9 mouse cellular contexts compared by ENCODE assay signal in genomic region chr4:135853987-135854546, GRCm38 (mm10). TPM values are rescaled to one million over a fixed set of nuclear protein-coding genes. Genes with fewer than 3 reads are reported as not detected.
DNase-seq lines count a peak whose midpoint lies in the region; ATAC-seq and TF ChIP-seq lines count a peak whose summit lies in the region.
"Had no signal": no experiment of that assay in that cellular context is flagged by ENCODE, and none has a peak within 500 bp of the region (broad histone marks: within the 10 kb centered on the region; RNA-seq: fewer than 3 reads in every experiment).

No protein-coding gene starts in this region.

- no peak for TF ChIP-seq CTCF in stomach, postnatal 0 days (IDR thresholded peaks at IDR 0.05; ENCODE audit: low read depth)

- TF ChIP-seq EP300 in stomach, postnatal 0 days (optimal IDR thresholded peaks at IDR 0.05), result no peak

- DNase-seq in heart, adult 9 months (ENCODE audit: low spot score in 2 of 2), result no peak
- DNase-seq in stomach, postnatal 0 days (ENCODE audit: low spot score), result no peak
- peak; percentile 28 for DNase-seq in limb, embryonic 10.5 days (ENCODE audit: low spot score)
- DNase-seq in testis, postnatal 10 days (ENCODE audit: low spot score), result peak; percentile 32
- no peak for DNase-seq in ovary, adult 18-20 months (ENCODE audit: low spot score)
- DNase-seq: lung, postnatal 14 days had no signal

- H3K36me3 ChIP-seq in heart, embryonic 14.5 days (ENCODE audit: control insufficient read depth, insufficient read depth, low read length), result 0 out of 2 replicates have a peak, but pooled peaks cover 5% of the 10 kb centered on the region
- H3K36me3 ChIP-seq in stomach, embryonic 16.5 days (ENCODE audit: control insufficient read depth, insufficient read depth, low read length), result no peaks in the 10 kb centered on the region
- H3K36me3 ChIP-seq in stomach, postnatal 0 days (ENCODE audit: control insufficient read depth, insufficient read depth, low read length), result no peaks in the 10 kb centered on the region
- H3K36me3 ChIP-seq in limb, embryonic 10.5 days, result peaks cover 7% of the 10 kb centered on the region

- no peak for ATAC-seq in heart, embryonic 14.5 days (ENCODE audit: insufficient number of reproducible peaks, insufficient read depth, low FRiP score, low read depth)
- ATAC-seq in stomach, embryonic 16.5 days (ENCODE audit: insufficient read depth, low FRiP score), result no peak
- ATAC-seq in stomach, postnatal 0 days (ENCODE audit: low FRiP score, low TSS enrichment), result no peak
- no peak for ATAC-seq in monocyte, adult 5-6 weeks (replicated peaks; ENCODE audit: insufficient number of reproducible peaks, low FRiP score, low TSS enrichment, poor library complexity, severe bottlenecking)

- H3K4me1 ChIP-seq in heart, embryonic 14.5 days (ENCODE audit: control insufficient read depth in 2 of 2, insufficient read depth in 2 of 2, low read length in 2 of 2), result peaks cover 3 to 24% of the 10 kb centered on the region in 2 experiments; a peak in 3 of 4 replicates
- peaks cover 16% of the 10 kb centered on the region; the same call in 1 of the 2 replicates for H3K4me1 ChIP-seq in stomach, embryonic 16.5 days (ENCODE audit: control insufficient read depth, insufficient read depth, low read length)
- H3K4me1 ChIP-seq in stomach, postnatal 0 days (replicated peaks; ENCODE audit: control insufficient read depth, insufficient read depth), result no peaks in the 10 kb centered on the region; the same call in 1 of the 2 replicates
- H3K4me1 ChIP-seq in limb, embryonic 10.5 days, result peaks cover 25% of the 10 kb centered on the region

- no peaks in the 10 kb centered on the region for H3K9me3 ChIP-seq in heart, embryonic 14.5 days (ENCODE audit: control insufficient read depth, low read length)
- H3K9me3 ChIP-seq in stomach, embryonic 16.5 days (replicated peaks; ENCODE audit: control insufficient read depth, low read length), result no peaks in the 10 kb centered on the region
- H3K9me3 ChIP-seq in stomach, postnatal 0 days (ENCODE audit: control insufficient read depth, low read length), result no peaks in the 10 kb centered on the region
- H3K9me3 ChIP-seq in limb, embryonic 10.5 days (replicated peaks), result no peaks in the 10 kb centered on the region

- H3K27ac ChIP-seq in heart, embryonic 14.5 days (replicated peaks in 1 of 2; ENCODE audit: control insufficient read depth in 1 of 2, insufficient read depth in 1 of 2, low read depth in 2 of 2, low read length in 2 of 2), result no peak overlapping the region
- H3K27ac ChIP-seq in stomach, embryonic 16.5 days (ENCODE audit: low read length), result peak overlapping the region; percentile 21; the same call in 1 of the 2 replicates
- no peak overlapping the region for H3K27ac ChIP-seq in stomach, postnatal 0 days (replicated peaks)
- peak overlapping the region; percentile 100 for H3K27ac ChIP-seq in limb, embryonic 10.5 days

- H3K27me3 ChIP-seq in heart, embryonic 14.5 days (ENCODE audit: control insufficient read depth, insufficient read depth, low read length), result no peaks in the 10 kb centered on the region
- no peaks in the 10 kb centered on the region for H3K27me3 ChIP-seq in stomach, embryonic 16.5 days (ENCODE audit: control insufficient read depth, insufficient read depth, low read length)
- H3K27me3 ChIP-seq in stomach, postnatal 0 days (ENCODE audit: control insufficient read depth, insufficient read depth, low read length), result no peaks in the 10 kb centered on the region
- no peaks in the 10 kb centered on the region for H3K27me3 ChIP-seq in limb, embryonic 10.5 days (ENCODE audit: low read depth, poor library complexity, severe bottlenecking)

- H3K4me2 ChIP-seq in heart, embryonic 14.5 days (ENCODE audit: low read length), result no peak overlapping the region
- no peak overlapping the region for H3K4me2 ChIP-seq in stomach, embryonic 16.5 days (ENCODE audit: low read depth, low read length)
- no peak overlapping the region for H3K4me2 ChIP-seq in stomach, postnatal 0 days (replicated peaks; ENCODE audit: low read depth)

- H3K9ac ChIP-seq in heart, embryonic 14.5 days (ENCODE audit: low read length), result peak overlapping the region; percentile 96; the same call in 1 of the 2 replicates
- H3K9ac ChIP-seq in stomach, embryonic 16.5 days (ENCODE audit: low read length), result no peak overlapping the region
- H3K9ac ChIP-seq in stomach, postnatal 0 days (ENCODE audit: low read length), result no peak overlapping the region

- WGBS in heart, embryonic 14.5 days, result 90% methylated on average over 14 of the region's 14 CpGs
- WGBS in stomach, embryonic 16.5 days, result 89% methylated on average over 14 of the region's 14 CpGs
- WGBS in stomach, postnatal 0 days, result 87% methylated on average over 14 of the region's 14 CpGs
- 95% methylated on average over 14 of the region's 14 CpGs for whole genome bisulfite sequencing in limb, embryonic 10.5 days

- no peak overlapping the region for H3K4me3 ChIP-seq in heart, embryonic 14.5 days (ENCODE audit: control insufficient read depth in 1 of 2, insufficient read depth in 1 of 2, low read depth in 1 of 2, low read length in 2 of 2)
- H3K4me3 ChIP-seq in stomach, embryonic 16.5 days (replicated peaks; ENCODE audit: low read length), result no peak overlapping the region
- no peak overlapping the region for H3K4me3 ChIP-seq in stomach, postnatal 0 days (ENCODE audit: low read depth, low read length)
- peak overlapping the region; percentile 93; the same call in 1 of the 2 replicates for H3K4me3 ChIP-seq in limb, embryonic 10.5 days

RNA-seq across cellular contexts. Expression of gene Srsf10, which starts 1.5 kb away (rescaled TPM):
- 144 and 147 TPM in 2 replicates for polyA plus RNA-seq in heart, embryonic 14.5 days (2014; fragmentation: Nextera tagmentation; extraction: Ambion mirVana)
- polyA plus RNA-seq in stomach, embryonic 16.5 days (2015; fragmentation: Nextera tagmentation; extraction: Ambion mirVana), result 192 and 199 TPM in 2 replicates
- polyA plus RNA-seq in stomach, postnatal 0 days (2015; fragmentation: Nextera tagmentation; extraction: Ambion mirVana), result 83.7 and 88.1 TPM in 2 replicates
- polyA plus RNA-seq in limb, embryonic 10.5 days (2016; fragmentation: Nextera tagmentation; extraction: Ambion mirVana), result 328 and 383 TPM in 2 replicates
- total RNA-seq in monocyte, adult 5-6 weeks (2017), result 233 to 426 TPM (median 303 TPM) in 3 replicates

RNA-seq across cellular contexts. Expression of gene Pnrc2, which starts 19.6 kb away (rescaled TPM):
- polyA plus RNA-seq in heart, embryonic 14.5 days (2014; fragmentation: Nextera tagmentation; extraction: Ambion mirVana), result 133 and 137 TPM in 2 replicates
- polyA plus RNA-seq in stomach, embryonic 16.5 days (2015; fragmentation: Nextera tagmentation; extraction: Ambion mirVana), result 168 and 169 TPM in 2 replicates
- polyA plus RNA-seq in stomach, postnatal 0 days (2015; fragmentation: Nextera tagmentation; extraction: Ambion mirVana), result 101 TPM in 2 replicates
- polyA plus RNA-seq in limb, embryonic 10.5 days (2016; fragmentation: Nextera tagmentation; extraction: Ambion mirVana), result 177 and 208 TPM in 2 replicates
- 342 to 380 TPM (median 364 TPM) in 3 replicates for total RNA-seq in monocyte, adult 5-6 weeks (2017)

RNA-seq across cellular contexts. Expression of gene Cnr2, which starts 41.1 kb away (rescaled TPM):
- 0.36 and 0.38 TPM in 2 replicates for polyA plus RNA-seq in heart, embryonic 14.5 days (2014; fragmentation: Nextera tagmentation; extraction: Ambion mirVana)
- polyA plus RNA-seq in stomach, embryonic 16.5 days (2015; fragmentation: Nextera tagmentation; extraction: Ambion mirVana), result 0.59 and 0.90 TPM in 2 replicates
- polyA plus RNA-seq in stomach, postnatal 0 days (2015; fragmentation: Nextera tagmentation; extraction: Ambion mirVana), result 0.10 and 0.11 TPM in 2 replicates
- 0.38 and 0.53 TPM in 2 replicates for polyA plus RNA-seq in limb, embryonic 10.5 days (2016; fragmentation: Nextera tagmentation; extraction: Ambion mirVana)
- 12.0 to 23.7 TPM (median 19.9 TPM) in 3 replicates for total RNA-seq in monocyte, adult 5-6 weeks (2017)

Comparison
In these comparisons a context has a peak if more than half of its experiments do, and no peak if none do; other contexts are left out.
1. H3K27ac ChIP-seq: peak in stomach, embryonic 16.5 days (single experiment) and limb, embryonic 10.5 days (single experiment); none in heart, embryonic 14.5 days (0 of 2) and stomach, postnatal 0 days (single experiment).
2. DNase-seq: peak in limb, embryonic 10.5 days (single experiment) and testis, postnatal 10 days (single experiment); none in heart, adult 9 months (0 of 2), stomach, postnatal 0 days (single experiment) and ovary, adult 18-20 months (single experiment).